Mouse (Mus musculus): ENCODE data around the gene Phf24. TPM values are rescaled to one million over a fixed set of nuclear protein-coding genes. Genes with fewer than 3 reads are reported as not detected.

Gene Phf24
- total and polyA plus RNA-seq, 2 experiments from 2014 or later: 42.3 to 82.7 TPM

- no peak overlapping the region for H3K4me2 ChIP-seq (ENCODE audit: low read depth)
- WGBS: 77% methylated on average over 7 of the region's 7 CpGs
- no peak overlapping the region for H3K27ac ChIP-seq (ENCODE audit: low read depth, low read length)
- H3K36me3 ChIP-seq (ENCODE audit: insufficient read depth): peaks cover 35% of the 10 kb centered on the region
- H3K4me1 ChIP-seq (ENCODE audit: insufficient read depth): peaks cover 4% of the 10 kb centered on the region
- no peaks in the 10 kb centered on the region for H3K27me3 ChIP-seq (ENCODE audit: insufficient read depth, low read length)
- TF ChIP-seq CTCF (IDR thresholded peaks at IDR 0.05; ENCODE audit: low read depth): no peak
- DNase-seq: no peak
- H3K9ac ChIP-seq: no peak overlapping the region
- H3K9me3 ChIP-seq (ENCODE audit: low read length): no peaks in the 10 kb centered on the region
- ATAC-seq: no peak
- no peak overlapping the region for H3K4me3 ChIP-seq (ENCODE audit: low read depth, low read length)
Measured at GRCm38 (mm10) chr4:42941396-42941795, 24.9 kb downstream of the Phf24 start.

GRCm38 (mm10) chr4:42943341-42943740, 26.9 kb downstream of the Phf24 start:
- H3K9ac ChIP-seq: no peak overlapping the region
- H3K27ac ChIP-seq (ENCODE audit: low read depth, low read length): no peak overlapping the region
- peak; percentile 74 for DNase-seq
- peaks cover 28% of the 10 kb centered on the region for H3K36me3 ChIP-seq (ENCODE audit: insufficient read depth)
- no peak overlapping the region for H3K4me3 ChIP-seq (ENCODE audit: low read depth, low read length)
- ATAC-seq: peak; percentile 28
- no peak for TF ChIP-seq CTCF (IDR thresholded peaks at IDR 0.05; ENCODE audit: low read depth)
- H3K4me2 ChIP-seq (ENCODE audit: low read depth): no peak overlapping the region
- H3K4me1 ChIP-seq (ENCODE audit: insufficient read depth): peaks cover 18% of the 10 kb centered on the region
- no peaks in the 10 kb centered on the region for H3K27me3 ChIP-seq (ENCODE audit: insufficient read depth, low read length)
- no peaks in the 10 kb centered on the region for H3K9me3 ChIP-seq (ENCODE audit: low read length)
- 15% methylated on average over 5 of the region's 5 CpGs for whole genome bisulfite sequencing

GRCm38 (mm10) chr4:42944185-42944584, 27.7 kb downstream of the Phf24 start:
- Histone ChIP-seq H3K27ac (ENCODE audit: low read depth, low read length) (no peak overlapping the region), H3K27me3 (ENCODE audit: insufficient read depth, low read length) (no peaks in the 10 kb centered on the region), H3K9me3 (ENCODE audit: low read length) (no peaks in the 10 kb centered on the region), H3K4me3 (ENCODE audit: low read depth, low read length) (no peak overlapping the region), H3K4me2 (ENCODE audit: low read depth) (no peak overlapping the region), H3K36me3 (ENCODE audit: insufficient read depth) (peaks cover 20% of the 10 kb centered on the region), H3K4me1 (ENCODE audit: insufficient read depth) (peaks cover 18% of the 10 kb centered on the region), H3K9ac (no peak overlapping the region)
- no peak for ATAC-seq
- WGBS: 54% methylated on average over 9 of the region's 9 CpGs
- DNase-seq: no peak
- no peak for TF ChIP-seq CTCF (IDR thresholded peaks at IDR 0.05; ENCODE audit: low read depth)

- no peak overlapping the region for H3K4me3 ChIP-seq (ENCODE audit: low read depth, low read length)
- WGBS: 18% methylated on average over 6 of the region's 6 CpGs
- no peak for TF ChIP-seq CTCF (IDR thresholded peaks at IDR 0.05; ENCODE audit: low read depth)
- H3K36me3 ChIP-seq (ENCODE audit: insufficient read depth): peaks cover 13% of the 10 kb centered on the region
- DNase-seq (no peak), ATAC-seq (no peak)
- peaks cover 18% of the 10 kb centered on the region for H3K4me1 ChIP-seq (ENCODE audit: insufficient read depth)
- no peak overlapping the region for H3K4me2 ChIP-seq (ENCODE audit: low read depth)
- no peak overlapping the region for H3K27ac ChIP-seq (ENCODE audit: low read depth, low read length)
- no peaks in the 10 kb centered on the region for H3K9me3 ChIP-seq (ENCODE audit: low read length)
- H3K9ac ChIP-seq: no peak overlapping the region
- H3K27me3 ChIP-seq (ENCODE audit: insufficient read depth, low read length): no peaks in the 10 kb centered on the region
Measured at GRCm38 (mm10) chr4:42945043-42945442, 28.6 kb downstream of the Phf24 start.

- H3K4me3 ChIP-seq (ENCODE audit: low read depth, low read length): no peak overlapping the region
- no peak for DNase-seq
- H3K27me3 ChIP-seq (ENCODE audit: insufficient read depth, low read length): no peaks in the 10 kb centered on the region
- peaks cover 9% of the 10 kb centered on the region for H3K36me3 ChIP-seq (ENCODE audit: insufficient read depth)
- no peak overlapping the region for H3K27ac ChIP-seq (ENCODE audit: low read depth, low read length)
- 76% methylated on average over 3 of the region's 3 CpGs for WGBS
- ATAC-seq: no peak
- no peak overlapping the region for H3K9ac ChIP-seq
- peaks cover 18% of the 10 kb centered on the region for H3K4me1 ChIP-seq (ENCODE audit: insufficient read depth)
- no peaks in the 10 kb centered on the region for H3K9me3 ChIP-seq (ENCODE audit: low read length)
- no peak for TF ChIP-seq CTCF (IDR thresholded peaks at IDR 0.05; ENCODE audit: low read depth)
- H3K4me2 ChIP-seq (ENCODE audit: low read depth): no peak overlapping the region
Measured at GRCm38 (mm10) chr4:42945445-42945844, 29.0 kb downstream of the Phf24 start.

GRCm38 (mm10) chr4:42945952-42946351, 29.5 kb downstream of the Phf24 start:
- Histone ChIP-seq H3K9ac (0 out of 2 replicates have a peak overlapping the region, but pooled peaks have one; percentile 39), H3K4me1 (ENCODE audit: insufficient read depth) (peaks cover 18% of the 10 kb centered on the region), H3K4me3 (ENCODE audit: low read depth, low read length) (no peak overlapping the region), H3K36me3 (ENCODE audit: insufficient read depth) (0 out of 2 replicates have a peak, but pooled peaks cover 5% of the 10 kb centered on the region), H3K9me3 (ENCODE audit: low read length) (no peaks in the 10 kb centered on the region), H3K4me2 (ENCODE audit: low read depth) (peak overlapping the region; percentile 41), H3K27me3 (ENCODE audit: insufficient read depth, low read length) (no peaks in the 10 kb centered on the region), H3K27ac (ENCODE audit: low read depth, low read length) (peak overlapping the region; percentile 90)
- TF ChIP-seq CTCF (IDR thresholded peaks at IDR 0.05; ENCODE audit: low read depth): peak; percentile 87
- 4% methylated on average over 5 of the region's 5 CpGs for WGBS
- DNase-seq (peak; percentile 91), ATAC-seq (no peak)

- H3K27ac ChIP-seq (ENCODE audit: low read depth, low read length): peak overlapping the region; percentile 90
- 14% methylated on average over 10 of the region's 10 CpGs for WGBS
- TF ChIP-seq CTCF (IDR thresholded peaks at IDR 0.05; ENCODE audit: low read depth): no peak
- H3K4me3 ChIP-seq (ENCODE audit: low read depth, low read length): no peak overlapping the region
- H3K9me3 ChIP-seq (ENCODE audit: low read length): no peaks in the 10 kb centered on the region
- DNase-seq (peak; percentile 97), ATAC-seq (peak; percentile 63)
- peak overlapping the region; percentile 41 for H3K4me2 ChIP-seq (ENCODE audit: low read depth)
- peaks cover 18% of the 10 kb centered on the region for H3K4me1 ChIP-seq (ENCODE audit: insufficient read depth)
- H3K9ac ChIP-seq: peak overlapping the region; percentile 39
- H3K27me3 ChIP-seq (ENCODE audit: insufficient read depth, low read length): no peaks in the 10 kb centered on the region
- 0 out of 2 replicates have a peak, but pooled peaks cover 1% of the 10 kb centered on the region for H3K36me3 ChIP-seq (ENCODE audit: insufficient read depth)
Measured at GRCm38 (mm10) chr4:42946733-42947290, 30.4 kb downstream of the Phf24 start.
